12 mouse cellular contexts compared by ENCODE assay signal in genomic region chr5:122547810-122548209, GRCm38 (mm10). TPM values are rescaled to one million over a fixed set of nuclear protein-coding genes. Genes with fewer than 3 reads are reported as not detected.
DNase-seq lines count a peak whose midpoint lies in the region; ATAC-seq and TF ChIP-seq lines count a peak whose summit lies in the region.
"Had no signal": no experiment of that assay in that cellular context is flagged by ENCODE, and none has a peak within 500 bp of the region (broad histone marks: within the 10 kb centered on the region; RNA-seq: fewer than 3 reads in every experiment).

No protein-coding gene starts in this region.

- H3K4me2 ChIP-seq in heart, embryonic 13.5 days: no peak overlapping the region
- H3K4me2 ChIP-seq in liver, postnatal 0 days (ENCODE audit: low read depth, low read length): no peak overlapping the region
- no peak overlapping the region for H3K4me2 ChIP-seq in liver, embryonic 11.5 days
- no peak overlapping the region for H3K4me2 ChIP-seq in stomach, embryonic 16.5 days (ENCODE audit: low read depth, low read length)
- H3K4me2 ChIP-seq: embryonic facial prominence, embryonic 12.5 days; limb, embryonic 13.5 days; midbrain, embryonic 11.5 days; neural tube, embryonic 12.5 days had no signal

- no peak for TF ChIP-seq CTCF in liver, postnatal 0 days (IDR thresholded peaks at IDR 0.05; ENCODE audit: low read depth)

- ATAC-seq in heart, embryonic 13.5 days (ENCODE audit: extremely low read depth, insufficient number of reproducible peaks, low FRiP score, low TSS enrichment): no peak
- no peak for ATAC-seq in liver, postnatal 0 days
- no peak for ATAC-seq in liver, embryonic 11.5 days (replicated peaks; ENCODE audit: low FRiP score)
- no peak for ATAC-seq in stomach, embryonic 16.5 days (ENCODE audit: insufficient read depth, low FRiP score)
- no peak for ATAC-seq in activated CD4-positive, CD25-positive, alpha-beta regulatory T cell, adult 4 months
- ATAC-seq: forebrain, embryonic 14.5 days had no signal

- H3K4me1 ChIP-seq in heart, embryonic 13.5 days: peaks cover 48% of the 10 kb centered on the region
- peaks cover 18% of the 10 kb centered on the region for H3K4me1 ChIP-seq in liver, postnatal 0 days (ENCODE audit: insufficient read depth)
- peaks cover 4% of the 10 kb centered on the region; the same call in 1 of the 2 replicates for H3K4me1 ChIP-seq in liver, embryonic 11.5 days (replicated peaks; ENCODE audit: control insufficient read depth, insufficient read depth, low read length)
- H3K4me1 ChIP-seq in stomach, embryonic 16.5 days (ENCODE audit: control insufficient read depth, insufficient read depth, low read length): peaks cover 12% of the 10 kb centered on the region
- H3K4me1 ChIP-seq: neural tube, embryonic 12.5 days had no signal

- no peaks in the 10 kb centered on the region for H3K9me3 ChIP-seq in heart, embryonic 13.5 days
- H3K9me3 ChIP-seq in liver, postnatal 0 days (ENCODE audit: low read length): no peaks in the 10 kb centered on the region
- H3K9me3 ChIP-seq in liver, embryonic 11.5 days (ENCODE audit: control insufficient read depth, low read length): no peaks in the 10 kb centered on the region
- H3K9me3 ChIP-seq in stomach, embryonic 16.5 days (replicated peaks; ENCODE audit: control insufficient read depth, low read length): no peaks in the 10 kb centered on the region
- H3K9me3 ChIP-seq: embryonic facial prominence, embryonic 12.5 days; limb, embryonic 13.5 days; neural tube, embryonic 12.5 days had no signal

- peaks cover 10% of the 10 kb centered on the region for H3K36me3 ChIP-seq in heart, embryonic 13.5 days
- H3K36me3 ChIP-seq in liver, postnatal 0 days (replicated peaks; ENCODE audit: insufficient read depth, low read length): no peaks in the 10 kb centered on the region
- H3K36me3 ChIP-seq in liver, embryonic 11.5 days (ENCODE audit: control insufficient read depth, insufficient read depth, low read length): no peaks in the 10 kb centered on the region
- no peaks in the 10 kb centered on the region for H3K36me3 ChIP-seq in stomach, embryonic 16.5 days (ENCODE audit: control insufficient read depth, insufficient read depth, low read length)
- H3K36me3 ChIP-seq: limb, embryonic 13.5 days had no signal

- no peak for TF ChIP-seq EP300 in liver, postnatal 0 days (IDR thresholded peaks at IDR 0.05; ENCODE audit: low read depth)

- H3K4me3 ChIP-seq in heart, embryonic 13.5 days: no peak overlapping the region
- no peak overlapping the region for H3K4me3 ChIP-seq in liver, postnatal 0 days (ENCODE audit: low read depth, low read length)
- no peak overlapping the region for H3K4me3 ChIP-seq in liver, embryonic 11.5 days (ENCODE audit: low read depth, low read length)
- no peak overlapping the region for H3K4me3 ChIP-seq in stomach, embryonic 16.5 days (replicated peaks; ENCODE audit: low read length)
- H3K4me3 ChIP-seq: embryonic facial prominence, embryonic 12.5 days; limb, embryonic 13.5 days; neural tube, embryonic 12.5 days had no signal

- H3K27me3 ChIP-seq in heart, embryonic 13.5 days (replicated peaks): no peaks in the 10 kb centered on the region
- no peaks in the 10 kb centered on the region for H3K27me3 ChIP-seq in liver, postnatal 0 days (ENCODE audit: insufficient read depth, low read length)
- H3K27me3 ChIP-seq in liver, embryonic 11.5 days (replicated peaks; ENCODE audit: control insufficient read depth, insufficient read depth, low read length): no peaks in the 10 kb centered on the region
- H3K27me3 ChIP-seq in stomach, embryonic 16.5 days (ENCODE audit: control insufficient read depth, insufficient read depth, low read length): no peaks in the 10 kb centered on the region
- H3K27me3 ChIP-seq: embryonic facial prominence, embryonic 12.5 days; limb, embryonic 13.5 days; neural tube, embryonic 12.5 days had no signal

- no peak for DNase-seq in heart, adult 9 months (ENCODE audit: low spot score in 2 of 2)
- no peak for DNase-seq in liver, postnatal 0 days
- no peak for DNase-seq in liver, embryonic 11.5 days (ENCODE audit: low spot score)
- DNase-seq in induced T-regulatory cell, adult 2 months (ENCODE audit: low read depth): peak; percentile 15

- WGBS in heart, embryonic 13.5 days: 74% methylated on average over 6 of the region's 6 CpGs
- 71% methylated on average over 6 of the region's 6 CpGs for WGBS in liver, postnatal 0 days (ENCODE audit: insufficient replicate concordance)
- 69% methylated on average over 6 of the region's 6 CpGs for WGBS in liver, embryonic 11.5 days
- WGBS in stomach, embryonic 16.5 days: 75% methylated on average over 6 of the region's 6 CpGs

- H3K9ac ChIP-seq in heart, embryonic 13.5 days: 0 out of 2 replicates have a peak overlapping the region, but pooled peaks have one; percentile 28
- H3K9ac ChIP-seq in liver, postnatal 0 days (replicated peaks): no peak overlapping the region
- no peak overlapping the region for H3K9ac ChIP-seq in liver, embryonic 11.5 days (ENCODE audit: low read depth, low read length)
- H3K9ac ChIP-seq in stomach, embryonic 16.5 days (ENCODE audit: low read length): peak overlapping the region; percentile 26; the same call in 1 of the 2 replicates
- H3K9ac ChIP-seq: embryonic facial prominence, embryonic 12.5 days; limb, embryonic 13.5 days; neural tube, embryonic 12.5 days had no signal

- peak overlapping the region; percentile 67 for H3K27ac ChIP-seq in heart, embryonic 13.5 days (replicated peaks)
- H3K27ac ChIP-seq in liver, postnatal 0 days (ENCODE audit: low read depth): peak overlapping the region; percentile 48; the same call in 1 of the 2 replicates
- H3K27ac ChIP-seq in liver, embryonic 11.5 days (ENCODE audit: low read depth, low read length): no peak overlapping the region
- peak overlapping the region; percentile 52 for H3K27ac ChIP-seq in stomach, embryonic 16.5 days (ENCODE audit: low read length)
- H3K27ac ChIP-seq: embryonic facial prominence, embryonic 12.5 days; limb, embryonic 13.5 days; neural tube, embryonic 12.5 days had no signal

RNA-seq across cellular contexts. Expression of gene Atp2a2, which starts 45.8 kb away (rescaled TPM):
- 221 and 227 TPM in 2 replicates for polyA plus RNA-seq in heart, embryonic 13.5 days (2015; fragmentation: Nextera tagmentation; extraction: Ambion mirVana)
- polyA plus RNA-seq in liver, postnatal 0 days (2015; fragmentation: Nextera tagmentation; extraction: Ambion mirVana): 13.5 and 14.8 TPM in 2 replicates
- polyA plus RNA-seq in liver, embryonic 11.5 days (2014; fragmentation: Nextera tagmentation; extraction: Ambion mirVana): 45.2 and 46.8 TPM in 2 replicates
- polyA plus RNA-seq in stomach, embryonic 16.5 days (2015; fragmentation: Nextera tagmentation; extraction: Ambion mirVana): 25.5 and 27.3 TPM in 2 replicates
- 10 to 100 TPM; 14.0 to 17.6 TPM for polyA plus RNA-seq in activated CD4-positive, CD25-positive, alpha-beta regulatory T cell, adult 4 months (2017; shearing (Covaris generic))

Comparison
In these comparisons a context has a peak if more than half of its experiments do, and no peak if none do; other contexts are left out.
1. H3K9ac ChIP-seq: peak in heart, embryonic 13.5 days (single experiment) and stomach, embryonic 16.5 days (single experiment); none in liver, postnatal 0 days (single experiment) and liver, embryonic 11.5 days (single experiment).